Mouse (Mus musculus) lung, embryonic 14.5 days (tissue): ENCODE measurements around the gene Lingo1. TPM values are rescaled to one million over a fixed set of nuclear protein-coding genes. Genes with fewer than 3 reads are reported as not detected.

ENCODE experiments used
- ATAC-seq: fragments of 200-750 bp; cut with Nextera tagmentation; 2 replicates; pipeline ENCODE4 v1.8.0; 2017; ENCODE audit warnings: mild to moderate bottlenecking, moderate TSS enrichment, moderate library complexity; ENCODE audit not compliant: insufficient read depth
- DNase-seq: peaks from one replicate; pipeline ENCODE4 v3.0.0-alpha.2; 2015
- H3K27ac ChIP-seq: fragments of 300-500 bp; sonication (generic); 2 replicates; pipeline ENCODE4 v1.5.1; 2014; ENCODE audit warnings: low read depth, mild to moderate bottlenecking, moderate library complexity
- H3K27me3 ChIP-seq: fragments of 300-500 bp; sonication (generic); 2 replicates; pipeline ENCODE4 v1.6.1; 2014; ENCODE audit warnings: low read length, control low read depth; ENCODE audit not compliant: insufficient read depth
- H3K36me3 ChIP-seq: fragments of 300-500 bp; sonication (generic); 2 replicates; pipeline ENCODE4 v1.6.1; 2014; ENCODE audit warnings: control low read depth; ENCODE audit not compliant: insufficient read depth
- H3K4me1 ChIP-seq: fragments of 300-500 bp; sonication (generic); 2 replicates; pipeline ENCODE4 v1.6.1; 2014; ENCODE audit warnings: antibody characterized with exemption, control low read depth; ENCODE audit not compliant: insufficient read depth
- H3K4me2 ChIP-seq: fragments of 300-500 bp; sonication (generic); 2 replicates; pipeline ENCODE4 v1.6.1; 2014; ENCODE audit warnings: mild to moderate bottlenecking
- H3K4me3 ChIP-seq: fragments of 300-500 bp; sonication (generic); 2 replicates; pipeline ENCODE4 v1.5.1; 2014; ENCODE audit warnings: low read depth, low read length
- H3K9ac ChIP-seq: fragments of 300-500 bp; sonication (generic); 2 replicates; pipeline ENCODE4 v1.6.1; 2014
- H3K9me3 ChIP-seq: fragments of 300-500 bp; sonication (generic); 2 replicates; pipeline ENCODE4 v1.6.1; 2016; ENCODE audit warnings: low read depth, low read length, control low read depth
- CTCF ChIP-seq: IDR thresholded peaks from 2 replicates; pipeline ENCODE4 v1.5.1; 2016; ENCODE audit warnings: antibody characterized with exemption, low read depth
- WGBS: fragments of 180-500 bp; shearing (Covaris S2); extraction: QIAGEN DNeasy Blood & Tissue Kit; methylation state at CpG from one replicate; pipeline ENCODE4 v1.1.7; 2014; 5-methylcytosine and 5-hydroxymethylcytosine counted together
- polyA plus RNA-seq: library from polyadenylated mRNA; unstranded; fragments of >200 nt; fragmentation: Nextera tagmentation; extraction: Ambion mirVana; gene quantifications from 2 replicates; pipeline ENCODE4 v1.2.1, GENCODE M21; 2014

Gene Lingo1
- polyA plus RNA-seq, 1 experiment from 2014 or later: 4.8 TPM

DNA sequence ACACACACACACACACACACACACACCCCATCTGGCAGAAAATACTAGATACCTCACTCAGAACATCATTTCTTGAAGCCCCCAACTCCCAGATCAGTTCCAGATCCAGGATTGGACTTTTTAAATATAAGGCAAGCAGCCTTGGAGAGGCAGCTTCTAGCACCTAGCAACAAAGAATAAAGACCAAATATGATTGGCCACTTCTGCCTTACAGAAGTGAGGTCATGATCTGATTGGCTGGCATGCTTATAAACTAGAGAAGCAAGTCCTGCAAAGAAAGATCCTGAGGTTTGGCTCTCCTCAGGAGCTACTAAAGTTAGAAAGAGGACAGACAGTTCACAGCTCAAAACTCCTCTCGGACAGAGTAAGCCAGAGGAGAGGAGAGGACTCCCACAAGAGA, 14.6 kb upstream of the Lingo1 start:
- Histone ChIP-seq H3K4me1 (no peaks in the 10 kb centered on the region), H3K9ac (no peak overlapping the region), H3K27ac (no peak overlapping the region), H3K27me3 (no peaks in the 10 kb centered on the region), H3K4me2 (no peak overlapping the region), H3K36me3 (no peaks in the 10 kb centered on the region), H3K9me3 (no peaks in the 10 kb centered on the region), H3K4me3 (no peak overlapping the region)
- DNase-seq (peak; percentile 53), ATAC-seq (no peak)
- TF ChIP-seq CTCF: no peak
- WGBS: 53% methylated on average over 1 of the region's 1 CpGs

GRCm38 (mm10) chr9:56807990-56808389, 11.7 kb upstream of the Lingo1 start:
- Histone ChIP-seq H3K4me3 (no peak overlapping the region), H3K27me3 (no peaks in the 10 kb centered on the region), H3K4me2 (no peak overlapping the region), H3K9ac (no peak overlapping the region), H3K36me3 (no peaks in the 10 kb centered on the region), H3K27ac (no peak overlapping the region), H3K9me3 (no peaks in the 10 kb centered on the region), H3K4me1 (no peaks in the 10 kb centered on the region)
- WGBS: 82% methylated on average over 6 of the region's 6 CpGs
- DNase-seq (no peak), ATAC-seq (no peak)
- TF ChIP-seq CTCF: no peak

DNA sequence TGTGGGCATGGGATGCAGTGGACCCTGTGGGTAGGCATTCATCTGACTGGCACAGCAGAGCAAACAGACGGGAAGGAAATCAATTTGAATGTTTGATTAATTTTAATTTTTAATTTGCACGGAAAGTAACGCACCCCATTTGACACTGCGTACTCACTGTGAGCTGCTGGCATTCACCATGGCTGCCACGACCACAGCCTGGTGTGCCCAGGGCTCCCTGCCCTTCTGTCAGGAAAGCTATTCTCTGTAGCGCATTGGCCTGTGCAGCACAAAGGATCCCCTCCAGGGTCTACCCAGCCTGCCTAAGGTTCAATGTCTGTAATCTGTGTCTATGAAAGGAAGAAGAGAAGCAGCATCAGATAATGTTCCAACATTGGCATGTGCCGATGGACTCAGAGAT, 6.9 kb upstream of the Lingo1 start:
- Histone ChIP-seq H3K27ac (no peak overlapping the region), H3K9me3 (no peaks in the 10 kb centered on the region), H3K4me3 (no peak overlapping the region), H3K36me3 (no peaks in the 10 kb centered on the region), H3K9ac (no peak overlapping the region), H3K4me1 (no peaks in the 10 kb centered on the region), H3K4me2 (no peak overlapping the region), H3K27me3 (peaks cover 14% of the 10 kb centered on the region)
- DNase-seq (no peak), ATAC-seq (no peak)
- TF ChIP-seq CTCF: no peak
- 91% methylated on average over 7 of the region's 7 CpGs for WGBS

DNA sequence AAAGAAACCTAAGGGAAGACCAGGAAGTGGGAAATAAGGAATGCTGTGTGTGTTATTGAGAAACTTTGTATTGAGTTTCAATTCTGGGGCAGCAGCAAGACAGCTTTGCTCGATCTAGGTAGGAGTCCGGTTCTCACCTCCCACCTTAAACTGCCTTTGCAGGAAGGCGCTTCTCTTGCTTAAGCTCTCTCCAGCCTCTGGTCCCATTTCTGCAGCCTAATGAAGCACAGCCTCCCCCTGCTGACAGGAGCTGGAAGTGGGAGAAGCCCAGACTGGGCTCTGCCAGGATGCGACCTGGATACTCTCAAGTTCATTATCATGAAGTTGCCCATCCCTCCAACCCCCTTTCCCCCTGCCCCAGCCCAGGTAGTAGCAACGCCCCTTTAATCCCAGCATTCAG, 1.6 kb upstream of the Lingo1 start:
- DNase-seq (peak; percentile 86), ATAC-seq (peak; percentile 60; the same call in 1 of the 2 replicates)
- Histone ChIP-seq H3K9ac (no peak overlapping the region), H3K9me3 (no peaks in the 10 kb centered on the region), H3K36me3 (no peaks in the 10 kb centered on the region), H3K4me3 (no peak overlapping the region), H3K27me3 (peaks cover 57% of the 10 kb centered on the region), H3K27ac (no peak overlapping the region), H3K4me1 (no peaks in the 10 kb centered on the region), H3K4me2 (no peak overlapping the region)
- peak; percentile 91 for TF ChIP-seq CTCF
- WGBS: 10% methylated on average over 5 of the region's 5 CpGs

DNA sequence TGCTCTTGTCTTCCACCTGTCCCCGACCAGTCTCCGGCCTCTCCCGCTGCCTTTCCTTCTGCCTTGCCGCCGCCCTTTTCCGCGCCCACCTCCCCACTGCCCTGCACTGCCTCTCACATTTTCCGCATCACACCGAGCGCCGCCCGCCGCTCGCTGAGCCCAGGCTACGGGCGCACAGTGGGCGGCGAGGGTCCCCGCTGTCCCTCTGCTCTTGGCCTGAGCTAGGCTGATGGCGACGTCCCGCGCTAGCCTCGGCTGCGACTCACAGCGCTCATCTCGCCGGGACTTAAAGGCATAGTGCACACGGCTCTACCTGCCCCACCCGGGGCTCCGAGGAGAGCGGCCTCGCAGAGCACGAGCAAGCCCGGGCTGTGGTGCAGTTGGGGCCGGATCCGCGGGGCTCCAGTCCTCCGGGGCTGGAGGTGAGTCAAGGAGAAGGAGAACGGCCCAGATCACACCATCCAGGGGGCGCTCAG, 426 bp upstream of the Lingo1 start:
- peak overlapping the region; percentile 88 for H3K4me2 ChIP-seq
- H3K9ac ChIP-seq: no peak overlapping the region; the same call in 1 of the 2 replicates
- H3K27me3 ChIP-seq: peaks cover 57% of the 10 kb centered on the region
- H3K4me1 ChIP-seq: no peaks in the 10 kb centered on the region
- under 1% methylated on average over 41 of the region's 41 CpGs for WGBS
- H3K9me3 ChIP-seq: no peaks in the 10 kb centered on the region
- peak overlapping the region; percentile 45 for H3K4me3 ChIP-seq
- ATAC-seq (peak; percentile 22; the same call in 1 of the 2 replicates), DNase-seq (peak; percentile 27)
- no peaks in the 10 kb centered on the region for H3K36me3 ChIP-seq
- H3K27ac ChIP-seq: no peak overlapping the region
- no peak for TF ChIP-seq CTCF

- Histone ChIP-seq H3K27ac (no peak overlapping the region), H3K9ac (no peak overlapping the region), H3K36me3 (no peaks in the 10 kb centered on the region), H3K9me3 (no peaks in the 10 kb centered on the region), H3K4me1 (no peaks in the 10 kb centered on the region), H3K4me2 (no peak overlapping the region), H3K4me3 (no peak overlapping the region), H3K27me3 (peaks cover 30% of the 10 kb centered on the region)
- no peak for ATAC-seq
- no peak for TF ChIP-seq CTCF
- peak; percentile 36 for DNase-seq
- WGBS: 59% methylated on average over 11 of the region's 11 CpGs
These were observed 4.5 kb downstream of the Lingo1 start for GRCm38 (mm10) chr9:56791696-56792261.

- no peak overlapping the region for H3K9ac ChIP-seq
- H3K27me3 ChIP-seq: no peaks in the 10 kb centered on the region
- no peak for TF ChIP-seq CTCF
- H3K9me3 ChIP-seq: no peaks in the 10 kb centered on the region
- H3K36me3 ChIP-seq: no peaks in the 10 kb centered on the region
- no peak for ATAC-seq
- no peak overlapping the region for H3K4me3 ChIP-seq
- H3K27ac ChIP-seq: no peak overlapping the region
- H3K4me2 ChIP-seq: no peak overlapping the region
- no peaks in the 10 kb centered on the region for H3K4me1 ChIP-seq
- no peak for DNase-seq
- WGBS: 81% methylated on average over 10 of the region's 10 CpGs
These were observed 11.7 kb downstream of the Lingo1 start for GRCm38 (mm10) chr9:56784576-56784975.
